ENCODE assay signal across 10 mouse cellular contexts in genomic region chr3:67462015-67462414, GRCm38 (mm10). TPM values are rescaled to one million over a fixed set of nuclear protein-coding genes. Genes with fewer than 3 reads are reported as not detected.
DNase-seq lines count a peak whose midpoint lies in the region; ATAC-seq and TF ChIP-seq lines count a peak whose summit lies in the region.
"Had no signal": no experiment of that assay in that cellular context is flagged by ENCODE, and none has a peak within 500 bp of the region (broad histone marks: within the 10 kb centered on the region; RNA-seq: fewer than 3 reads in every experiment).

No protein-coding gene starts in this region.

- no peak overlapping the region for H3K9ac ChIP-seq in heart, postnatal 0 days (replicated peaks; ENCODE audit: low read depth, low read length)
- H3K9ac ChIP-seq in stomach, embryonic 14.5 days (replicated peaks; ENCODE audit: low read depth, low read length), result no peak overlapping the region
- no peak overlapping the region for H3K9ac ChIP-seq in stomach, postnatal 0 days (ENCODE audit: low read length)
- H3K9ac ChIP-seq in limb, embryonic 15.5 days, result no peak overlapping the region

- 87% methylated on average over 7 of the region's 7 CpGs for WGBS in heart, postnatal 0 days
- 79% methylated on average over 7 of the region's 7 CpGs for WGBS in stomach, embryonic 14.5 days
- WGBS in stomach, postnatal 0 days, result 88% methylated on average over 7 of the region's 7 CpGs
- WGBS in limb, embryonic 15.5 days, result 80% methylated on average over 7 of the region's 7 CpGs

- peak overlapping the region; percentile 95 for H3K4me2 ChIP-seq in heart, postnatal 0 days (ENCODE audit: low read depth, low read length)
- H3K4me2 ChIP-seq in stomach, embryonic 14.5 days (replicated peaks; ENCODE audit: low read depth, low read length), result peak overlapping the region; percentile 61; the same call in 1 of the 2 replicates
- no peak overlapping the region for H3K4me2 ChIP-seq in stomach, postnatal 0 days (replicated peaks; ENCODE audit: low read depth)
- H3K4me2 ChIP-seq in limb, embryonic 15.5 days, result peak overlapping the region; percentile 83; the same call in 1 of the 2 replicates

- no peak for ATAC-seq in heart, postnatal 0 days (ENCODE audit: insufficient read depth, low read depth)
- ATAC-seq in stomach, embryonic 14.5 days (ENCODE audit: insufficient number of reproducible peaks, insufficient read depth, low FRiP score, low read depth), result no peak
- ATAC-seq in stomach, postnatal 0 days (ENCODE audit: low FRiP score, low TSS enrichment), result no peak
- ATAC-seq in limb, embryonic 15.5 days (ENCODE audit: insufficient number of reproducible peaks, low FRiP score, low TSS enrichment, low read depth), result no peak

- H3K9me3 ChIP-seq in heart, postnatal 0 days (replicated peaks; ENCODE audit: control insufficient read depth, low read length), result no peaks in the 10 kb centered on the region
- no peaks in the 10 kb centered on the region for H3K9me3 ChIP-seq in stomach, embryonic 14.5 days (ENCODE audit: control insufficient read depth, low read depth, low read length)
- no peaks in the 10 kb centered on the region for H3K9me3 ChIP-seq in stomach, postnatal 0 days (ENCODE audit: control insufficient read depth, low read length)
- no peaks in the 10 kb centered on the region for H3K9me3 ChIP-seq in limb, embryonic 15.5 days
- H3K9me3 ChIP-seq: megakaryocyte, embryonic 14.5 days had no signal

- TF ChIP-seq EP300 in heart, postnatal 0 days (IDR thresholded peaks at IDR 0.05; ENCODE audit: low read depth), result no peak
- TF ChIP-seq EP300 in stomach, postnatal 0 days (optimal IDR thresholded peaks at IDR 0.05), result no peak

- no peaks in the 10 kb centered on the region for H3K27me3 ChIP-seq in heart, postnatal 0 days (ENCODE audit: control insufficient read depth, insufficient read depth, low read length)
- H3K27me3 ChIP-seq in stomach, embryonic 14.5 days (ENCODE audit: control insufficient read depth, insufficient read depth, low read length), result no peaks in the 10 kb centered on the region
- H3K27me3 ChIP-seq in stomach, postnatal 0 days (ENCODE audit: control insufficient read depth, insufficient read depth, low read length), result no peaks in the 10 kb centered on the region
- H3K27me3 ChIP-seq in limb, embryonic 15.5 days, result no peaks in the 10 kb centered on the region
- H3K27me3 ChIP-seq: megakaryocyte, embryonic 14.5 days had no signal

- no peak for DNase-seq in heart, postnatal 0 days (ENCODE audit: low spot score)
- no peak for DNase-seq in heart, adult 11 months
- no peak for DNase-seq in stomach, postnatal 0 days (ENCODE audit: low spot score)
- DNase-seq in thymus, postnatal 36 days, result no peak
- no peak for DNase-seq in adrenal gland, postnatal 4 days (ENCODE audit: low spot score in 2 of 2)
- DNase-seq: heart, adult 18-20 months; kidney, postnatal 14 days had no signal

- peak overlapping the region; percentile 80 for H3K4me3 ChIP-seq in heart, postnatal 0 days (ENCODE audit: low read depth, low read length)
- no peak overlapping the region for H3K4me3 ChIP-seq in stomach, embryonic 14.5 days (ENCODE audit: low read depth, low read length)
- no peak overlapping the region for H3K4me3 ChIP-seq in stomach, postnatal 0 days (ENCODE audit: low read depth, low read length)
- peak overlapping the region; percentile 66 for H3K4me3 ChIP-seq in limb, embryonic 15.5 days

- H3K27ac ChIP-seq in heart, postnatal 0 days (ENCODE audit: low read depth), result no peak overlapping the region
- H3K27ac ChIP-seq in stomach, embryonic 14.5 days (ENCODE audit: low read length), result no peak overlapping the region
- H3K27ac ChIP-seq in stomach, postnatal 0 days (replicated peaks), result no peak overlapping the region
- H3K27ac ChIP-seq in limb, embryonic 15.5 days, result no peak overlapping the region

- no peak for TF ChIP-seq CTCF in heart, postnatal 0 days (IDR thresholded peaks at IDR 0.05; ENCODE audit: low read depth)
- TF ChIP-seq CTCF in stomach, postnatal 0 days (IDR thresholded peaks at IDR 0.05; ENCODE audit: low read depth), result no peak

- peaks cover 43% of the 10 kb centered on the region for H3K36me3 ChIP-seq in heart, postnatal 0 days (replicated peaks; ENCODE audit: control insufficient read depth, insufficient read depth, low read length)
- peaks cover 29% of the 10 kb centered on the region for H3K36me3 ChIP-seq in stomach, embryonic 14.5 days (ENCODE audit: control insufficient read depth, insufficient read depth, low read length)
- 0 out of 2 replicates have a peak, but pooled peaks cover 4% of the 10 kb centered on the region for H3K36me3 ChIP-seq in stomach, postnatal 0 days (ENCODE audit: control insufficient read depth, insufficient read depth, low read length)
- peaks cover 36% of the 10 kb centered on the region for H3K36me3 ChIP-seq in limb, embryonic 15.5 days

- peaks cover 5% of the 10 kb centered on the region; the same call in 1 of the 2 replicates for H3K4me1 ChIP-seq in heart, postnatal 0 days (ENCODE audit: control insufficient read depth, insufficient read depth)
- peaks cover 3% of the 10 kb centered on the region; the same call in 1 of the 2 replicates for H3K4me1 ChIP-seq in stomach, embryonic 14.5 days (ENCODE audit: control insufficient read depth, insufficient read depth, low read length)
- no peaks in the 10 kb centered on the region for H3K4me1 ChIP-seq in stomach, postnatal 0 days (replicated peaks; ENCODE audit: control insufficient read depth, insufficient read depth)
- peaks cover 11% of the 10 kb centered on the region; the same call in 1 of the 2 replicates for H3K4me1 ChIP-seq in limb, embryonic 15.5 days

RNA-seq across cellular contexts. Expression of gene Lxn, which starts 1.7 kb away (rescaled TPM):
- 10.2 and 22.5 TPM in 2 replicates for total RNA-seq in heart, postnatal 0 days (2014; rRNA removed; ENCODE audit: low replicate concordance)
- polyA plus RNA-seq in heart, postnatal 0 days (2015; fragmentation: Nextera tagmentation; extraction: Ambion mirVana), result 44.1 and 47.2 TPM in 2 replicates
- polyA plus RNA-seq in stomach, embryonic 14.5 days (2014; fragmentation: Nextera tagmentation; extraction: Ambion mirVana), result 103 and 107 TPM in 2 replicates
- 65.7 and 71.8 TPM in 2 replicates for polyA plus RNA-seq in stomach, postnatal 0 days (2015; fragmentation: Nextera tagmentation; extraction: Ambion mirVana)
- 122 and 128 TPM in 2 replicates for polyA plus RNA-seq in limb, embryonic 15.5 days (2015; fragmentation: Nextera tagmentation; extraction: Ambion mirVana)
- 10 to 100 TPM; 29.1 to 39.4 TPM for total RNA-seq in adrenal gland, postnatal 4 days (2021)

RNA-seq across cellular contexts. Expression of gene Gfm1, which starts 32.1 kb away (rescaled TPM):
- total RNA-seq in heart, postnatal 0 days (2014; rRNA removed; ENCODE audit: low replicate concordance), result 118 and 147 TPM in 2 replicates
- polyA plus RNA-seq in heart, postnatal 0 days (2015; fragmentation: Nextera tagmentation; extraction: Ambion mirVana), result 120 and 134 TPM in 2 replicates
- 40.2 and 40.6 TPM in 2 replicates for polyA plus RNA-seq in stomach, embryonic 14.5 days (2014; fragmentation: Nextera tagmentation; extraction: Ambion mirVana)
- 27.9 and 28.2 TPM in 2 replicates for polyA plus RNA-seq in stomach, postnatal 0 days (2015; fragmentation: Nextera tagmentation; extraction: Ambion mirVana)
- 35.5 and 41.5 TPM in 2 replicates for polyA plus RNA-seq in limb, embryonic 15.5 days (2015; fragmentation: Nextera tagmentation; extraction: Ambion mirVana)
- total RNA-seq in adrenal gland, postnatal 4 days (2021), result 10 to 100 TPM; 79.5 to 82.8 TPM

RNA-seq across cellular contexts. Expression of gene Rarres1, which starts 53.3 kb away (rescaled TPM):
- total RNA-seq in heart, postnatal 0 days (2014; rRNA removed; ENCODE audit: low replicate concordance), result 3.6 and 4.0 TPM in 2 replicates
- polyA plus RNA-seq in heart, postnatal 0 days (2015; fragmentation: Nextera tagmentation; extraction: Ambion mirVana), result 1.1 and 1.3 TPM in 2 replicates
- 2.0 TPM in 2 replicates for polyA plus RNA-seq in stomach, embryonic 14.5 days (2014; fragmentation: Nextera tagmentation; extraction: Ambion mirVana)
- polyA plus RNA-seq in stomach, postnatal 0 days (2015; fragmentation: Nextera tagmentation; extraction: Ambion mirVana), result 3.1 and 3.9 TPM in 2 replicates
- polyA plus RNA-seq in limb, embryonic 15.5 days (2015; fragmentation: Nextera tagmentation; extraction: Ambion mirVana), result 9.8 and 14.1 TPM in 2 replicates
- total RNA-seq in adrenal gland, postnatal 4 days (2021), result 1 to 10 TPM in 1 of 2 experiments, under 1 TPM in 1; 0.81 to 1.3 TPM

Comparison
In these comparisons a context has a peak if more than half of its experiments do, and no peak if none do; other contexts are left out.
1. H3K4me3 ChIP-seq: peak in heart, postnatal 0 days (single experiment) and limb, embryonic 15.5 days (single experiment); none in stomach, embryonic 14.5 days (single experiment) and stomach, postnatal 0 days (single experiment).